Mouse (Mus musculus) liver, adult 2 months (tissue): ENCODE data around the gene Fam71b.

ENCODE experiments used
- CTCF ChIP-seq: fragments of 200-500 bp; IDR thresholded peaks from 2 replicates; pipeline ENCODE4 v1.5.1; 2011; ENCODE audit warnings: low read depth, low read length, control low read depth
- POLR2A ChIP-seq: fragments of 200-500 bp; IDR thresholded peaks from 2 replicates; pipeline ENCODE4 v1.6.1; 2011; ENCODE audit warnings: low read length, control low read depth; ENCODE audit not compliant: insufficient read depth; ENCODE audit errors: extremely low read depth

DNA sequence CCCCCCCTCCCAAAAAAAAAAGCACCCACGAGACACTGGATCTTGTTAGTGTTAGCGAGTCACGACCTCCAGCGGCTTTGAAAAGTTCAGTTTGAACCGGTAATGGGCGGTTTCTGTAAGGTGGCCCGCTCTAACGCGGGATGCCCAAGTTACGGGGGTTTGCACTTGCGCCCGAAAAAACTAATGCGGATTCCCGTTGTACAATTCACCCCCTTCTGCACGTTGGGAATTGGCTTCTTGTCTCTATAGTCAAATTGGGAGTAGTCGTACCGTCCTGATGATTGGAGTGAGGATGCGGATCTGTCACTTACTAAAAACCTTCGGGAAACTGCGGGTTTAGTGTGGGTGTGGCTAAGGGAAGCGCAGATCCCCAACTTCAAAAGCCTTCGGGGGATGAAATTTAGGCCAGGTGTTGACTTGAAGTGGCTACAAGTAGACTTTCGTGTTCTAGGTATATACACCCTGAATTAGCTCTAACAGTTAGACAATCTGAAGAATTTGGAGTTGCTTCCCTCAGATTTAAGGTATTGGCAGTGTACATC is 41.2 kb downstream of the Fam71b start:
- no peak for TF ChIP-seq CTCF
- no peak for TF ChIP-seq POLR2A
